Comparison of ENCODE assay signal across 20 mouse cellular contexts in the genomic region with DNA sequence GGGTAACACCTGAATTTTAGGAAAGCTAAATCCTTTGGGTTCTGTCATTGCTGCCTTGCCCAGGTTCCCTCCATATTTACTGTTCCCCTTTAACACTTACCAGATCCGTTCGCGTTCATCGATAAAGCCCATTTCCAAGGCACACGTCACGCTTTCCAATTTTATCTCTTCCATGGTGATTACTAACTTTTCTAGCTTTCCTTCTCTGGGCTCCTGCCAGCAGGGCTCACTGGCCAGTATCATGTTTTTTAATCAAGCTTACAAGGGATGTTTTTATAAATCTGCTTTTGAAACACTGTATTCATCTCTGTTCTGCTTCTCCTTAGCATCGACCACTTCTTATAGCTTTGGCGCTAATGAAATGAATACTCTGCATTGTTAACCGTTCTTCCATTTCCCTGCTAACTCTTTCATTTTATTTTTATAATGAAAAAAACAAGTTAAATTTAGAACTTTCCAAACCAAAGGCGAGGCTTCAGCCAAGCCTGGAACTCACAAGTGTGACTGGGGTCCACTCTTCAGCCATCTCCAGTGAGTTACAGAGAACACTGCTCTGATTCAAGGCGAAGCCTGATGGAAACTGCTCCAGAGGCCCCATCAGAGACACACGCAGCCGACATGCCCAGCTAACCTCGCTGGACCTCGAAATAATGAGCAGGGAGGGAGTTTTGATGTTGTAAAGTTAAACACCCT. TPM values are rescaled to one million over a fixed set of nuclear protein-coding genes. Genes with fewer than 3 reads are reported as not detected.
DNase-seq lines count a peak whose midpoint lies in the region; ATAC-seq and TF ChIP-seq lines count a peak whose summit lies in the region.
"Had no signal": no experiment of that assay in that cellular context is flagged by ENCODE, and none has a peak within 500 bp of the region (broad histone marks: within the 10 kb centered on the region; RNA-seq: fewer than 3 reads in every experiment).

No protein-coding gene starts in this region.

- intact Hi-C loops in gastrocnemius, adult 2 months (cut with DNase I), result no loop called here
- intact Hi-C loops in left cerebral cortex, adult 2 months (cut with DNase I), result no loop called here
- intact Hi-C loops in heart, postnatal 25 days (cut with DNase I), result no loop called here

- H3K27me3 ChIP-seq in hindbrain, postnatal 0 days (ENCODE audit: insufficient read depth, low read length), result no peaks in the 10 kb centered on the region

- H3K36me3 ChIP-seq in hindbrain, postnatal 0 days (ENCODE audit: insufficient read depth, low read length), result no peaks in the 10 kb centered on the region
- H3K36me3 ChIP-seq: heart, embryonic 10.5 days had no signal

- no peak overlapping the region for H3K9ac ChIP-seq in hindbrain, postnatal 0 days (replicated peaks; ENCODE audit: low read length)
- H3K9ac ChIP-seq: liver, embryonic 14.5 days had no signal

- WGBS in hindbrain, postnatal 0 days, result 52% methylated on average over 15 of the region's 15 CpGs

- DNase-seq in gastrocnemius, adult 2 months, result peak; percentile 27
- DNase-seq in gastrocnemius, adult 8-10 months (ENCODE audit: low spot score in 2 of 2), result no peak
- no peak for DNase-seq in left cerebral cortex, adult 2 months (ENCODE audit: extremely low spot score in 1 of 2, low spot score in 2 of 2)
- no peak for DNase-seq in left cerebral cortex, adult 8-10 months (ENCODE audit: low spot score in 2 of 2)
- DNase-seq in brain, adult 2 months (ENCODE audit: low read depth, low spot score), result peak; percentile 28
- peak; percentile 7 for DNase-seq in hindbrain, postnatal 0 days (ENCODE audit: low spot score)
- DNase-seq in embryo, embryonic 11 days, result no peak
- DNase-seq in heart, postnatal 25 days (ENCODE audit: low spot score), result no peak
- DNase-seq: adrenal gland, postnatal 25 days; B cell, adult 2 months; cerebellum, adult 2 months; cerebellum, postnatal 36 days; kidney, adult 18-20 months; kidney, postnatal 10 days; left cerebral cortex, postnatal 4 days; lung, postnatal 10 days; midbrain, embryonic 14.5 days had no signal

- peak overlapping the region; percentile 70 for H3K27ac ChIP-seq in gastrocnemius, adult 2 months
- peak overlapping the region; percentile 42 for H3K27ac ChIP-seq in left cerebral cortex, adult 2 months
- 0 out of 2 replicates have a peak overlapping the region, but pooled peaks have one; percentile 6 for H3K27ac ChIP-seq in hindbrain, postnatal 0 days
- H3K27ac ChIP-seq: heart, embryonic 10.5 days; liver, embryonic 14.5 days had no signal

- no peak for TF ChIP-seq CTCF in gastrocnemius, adult 2 months (IDR thresholded peaks at IDR 0.05)
- TF ChIP-seq CTCF in left cerebral cortex, adult 2 months (IDR thresholded peaks at IDR 0.05), result no peak
- no peak for TF ChIP-seq CTCF in hindbrain, postnatal 0 days (IDR thresholded peaks at IDR 0.05; ENCODE audit: low read depth)

- peak; percentile 66; the same call in 1 of the 2 replicates for ATAC-seq in hindbrain, postnatal 0 days

- H3K4me1 ChIP-seq in hindbrain, postnatal 0 days (ENCODE audit: insufficient read depth, low read length), result no peaks in the 10 kb centered on the region

- peak overlapping the region; percentile 40 for H3K4me3 ChIP-seq in gastrocnemius, adult 2 months
- no peak overlapping the region for H3K4me3 ChIP-seq in left cerebral cortex, adult 2 months
- H3K4me3 ChIP-seq in hindbrain, postnatal 0 days (ENCODE audit: low read length), result no peak overlapping the region
- H3K4me3 ChIP-seq: heart, embryonic 10.5 days; myocyte had no signal

- 0 out of 2 replicates have a peak overlapping the region, but pooled peaks have one; percentile 27 for H3K4me2 ChIP-seq in hindbrain, postnatal 0 days (ENCODE audit: low read depth, low read length)

- no peaks in the 10 kb centered on the region for H3K9me3 ChIP-seq in hindbrain, postnatal 0 days (ENCODE audit: low read length)
- H3K9me3 ChIP-seq: heart, embryonic 10.5 days had no signal

RNA-seq across cellular contexts. Expression of gene Ldlrad3, which starts 10.3 kb away (rescaled TPM):
- total RNA-seq in gastrocnemius, adult 2 months (2021), result 1 to 10 TPM; 4.5 to 5.9 TPM
- total RNA-seq in gastrocnemius, adult 8-10 months (2022), result 1 to 10 TPM; 3.4 to 4.9 (median 3.8) TPM
- 10 to 100 TPM in 1 of 2 experiments, 1 to 10 TPM in 1; 9.1 to 10.3 TPM for total RNA-seq in left cerebral cortex, adult 2 months (2021)
- total RNA-seq in left cerebral cortex, adult 8-10 months (2022), result 10 to 100 TPM; 11.3 to 12.5 (median 12.0) TPM
- 30.1 and 32.4 TPM in 2 replicates for total RNA-seq in hindbrain, postnatal 0 days (2014; rRNA removed)
- 20.7 and 21.6 TPM in 2 replicates for polyA plus RNA-seq in hindbrain, postnatal 0 days (2015; fragmentation: Nextera tagmentation; extraction: Ambion mirVana)
- 1 to 10 TPM; 3.8 to 4.5 TPM for total RNA-seq in heart, postnatal 25 days (2021)

Comparison
In these comparisons a context has a peak if more than half of its experiments do, and no peak if none do; other contexts are left out.
1. DNase-seq: peak in gastrocnemius, adult 2 months (single experiment), brain, adult 2 months (single experiment) and hindbrain, postnatal 0 days (single experiment); none in gastrocnemius, adult 8-10 months (0 of 2), left cerebral cortex, adult 2 months (0 of 2), left cerebral cortex, adult 8-10 months (0 of 2), embryo, embryonic 11 days (single experiment) and heart, postnatal 25 days (single experiment).
2. H3K27ac ChIP-seq: peak in every context shown above with its lines; median percentile 70 in gastrocnemius, adult 2 months; 42 in left cerebral cortex, adult 2 months; 6 in hindbrain, postnatal 0 days.